Mouse (Mus musculus) neural tube, embryonic 11.5 days (tissue): Measurements from ENCODE around the gene Extl2. TPM values are rescaled to one million over a fixed set of nuclear protein-coding genes. Genes with fewer than 3 reads are reported as not detected.

ENCODE experiments used
- ATAC-seq: fragments of 200-750 bp; cut with Nextera tagmentation; 2 replicates; pipeline ENCODE4 v1.8.0; 2017; ENCODE audit warnings: moderate number of reproducible peaks, mild to moderate bottlenecking, moderate TSS enrichment, moderate library complexity; ENCODE audit not compliant: insufficient read depth, low FRiP score, low TSS enrichment
- DNase-seq: peaks from one replicate; pipeline ENCODE4 v3.0.0-alpha.2; 2015; ENCODE audit warnings: low spot score
- H3K27ac ChIP-seq: fragments of 300-500 bp; sonication (generic); 2 replicates; pipeline ENCODE4 v1.5.1; 2014; ENCODE audit warnings: low read depth, mild to moderate bottlenecking, low read length
- H3K27me3 ChIP-seq: fragments of 300-500 bp; sonication (generic); 2 replicates; pipeline ENCODE4 v1.6.1; 2014; ENCODE audit warnings: mild to moderate bottlenecking, low read length, mixed read lengths; ENCODE audit not compliant: control insufficient read depth, insufficient read depth
- H3K36me3 ChIP-seq: fragments of 300-500 bp; sonication (generic); 2 replicates; pipeline ENCODE4 v1.6.1; 2014; ENCODE audit warnings: mild to moderate bottlenecking, low read length, moderate library complexity, mixed read lengths; ENCODE audit not compliant: control insufficient read depth, insufficient read depth
- H3K4me1 ChIP-seq: fragments of 300-500 bp; sonication (generic); 2 replicates; pipeline ENCODE4 v1.6.1; 2014; ENCODE audit warnings: low read length, mixed read lengths; ENCODE audit not compliant: control insufficient read depth, insufficient read depth
- H3K4me2 ChIP-seq: fragments of 300-500 bp; sonication (generic); 2 replicates; pipeline ENCODE4 v1.6.1; 2014; ENCODE audit warnings: low read depth, mild to moderate bottlenecking, moderate library complexity
- H3K4me3 ChIP-seq: fragments of 300-500 bp; sonication (generic); 2 replicates; pipeline ENCODE4 v1.5.1; 2014; ENCODE audit warnings: low read depth, low read length
- H3K9ac ChIP-seq: fragments of 300-500 bp; sonication (generic); 2 replicates; pipeline ENCODE4 v1.6.1; 2014; ENCODE audit warnings: mild to moderate bottlenecking, low read length
- H3K9me3 ChIP-seq: fragments of 300-500 bp; sonication (generic); 2 replicates; pipeline ENCODE4 v1.6.1; 2016; ENCODE audit warnings: low read length; ENCODE audit not compliant: control insufficient read depth
- WGBS: fragments of 180-500 bp; shearing (Covaris S2); extraction: QIAGEN DNeasy Blood & Tissue Kit; methylation state at CpG from one replicate; pipeline ENCODE4 v1.1.7; 2014; 5-methylcytosine and 5-hydroxymethylcytosine counted together
- polyA plus RNA-seq: library from polyadenylated mRNA; unstranded; fragments of >200 nt; fragmentation: Nextera tagmentation; extraction: Ambion mirVana; gene quantifications from 2 replicates; pipeline ENCODE4 v1.2.1, GENCODE M21; 2014

Gene Extl2
- 26.7 and 28.9 TPM in 2 replicates for polyA plus RNA-seq

GRCm38 (mm10) chr3:116006978-116007940 lies at the start of gene Extl2, which contains the start of gene Slc30a7:
Gene Extl2 (plus strand): TSS chr3:116007462.
Gene Slc30a7 (minus strand): TSS chr3:116007406.
- Histone ChIP-seq H3K27me3 (no peaks in the 10 kb centered on the region), H3K27ac (peak within 1 kb of the TSS; percentile 72), H3K9me3 (no peaks in the 10 kb centered on the region), H3K36me3 (no peaks in the 10 kb centered on the region), H3K4me1 (peaks cover 7% of the 10 kb centered on the region; the same call in 1 of the 2 replicates), H3K4me3 (peak within 1 kb of the TSS; percentile 82), H3K4me2 (peak within 1 kb of the TSS; percentile 58), H3K9ac (peak within 1 kb of the TSS; percentile 91)
- ATAC-seq, result peak; percentile 93
- peak; percentile 93 for DNase-seq
- WGBS, result under 1% methylated on average over 64 of the region's 67 CpGs

GRCm38 (mm10) chr3:115961311-115962027 lies 45.8 kb upstream of the Extl2 start:
- Histone ChIP-seq H3K4me2 (no peak overlapping the region), H3K27me3 (no peaks in the 10 kb centered on the region), H3K9ac (no peak overlapping the region), H3K9me3 (no peaks in the 10 kb centered on the region), H3K27ac (no peak overlapping the region), H3K36me3 (no peaks in the 10 kb centered on the region), H3K4me3 (no peak overlapping the region), H3K4me1 (no peaks in the 10 kb centered on the region)
- 87% methylated on average over 11 of the region's 11 CpGs for WGBS
- DNase-seq (no peak), ATAC-seq (no peak)

- H3K4me2 ChIP-seq, result no peak overlapping the region
- H3K4me3 ChIP-seq, result no peak overlapping the region
- ATAC-seq, result no peak
- WGBS, result 80% methylated on average over 4 of the region's 4 CpGs
- DNase-seq, result no peak
- H3K9me3 ChIP-seq, result no peaks in the 10 kb centered on the region
- no peaks in the 10 kb centered on the region for H3K27me3 ChIP-seq
- H3K4me1 ChIP-seq, result no peaks in the 10 kb centered on the region
- H3K27ac ChIP-seq, result no peak overlapping the region
- no peak overlapping the region for H3K9ac ChIP-seq
- H3K36me3 ChIP-seq, result no peaks in the 10 kb centered on the region
Measured at GRCm38 (mm10) chr3:115962028-115962415, 45.2 kb upstream of the Extl2 start.

- Histone ChIP-seq H3K27me3 (no peaks in the 10 kb centered on the region), H3K36me3 (no peaks in the 10 kb centered on the region), H3K4me3 (no peak overlapping the region), H3K9me3 (no peaks in the 10 kb centered on the region), H3K27ac (no peak overlapping the region), H3K4me1 (no peaks in the 10 kb centered on the region), H3K4me2 (no peak overlapping the region), H3K9ac (no peak overlapping the region)
- DNase-seq, result no peak
- no peak for ATAC-seq
- 95% methylated on average over 1 of the region's 1 CpGs for WGBS
Measured at GRCm38 (mm10) chr3:115963597-115963996, 43.7 kb upstream of the Extl2 start.

- H3K4me2 ChIP-seq, result no peak overlapping the region
- no peaks in the 10 kb centered on the region for H3K9me3 ChIP-seq
- ATAC-seq (no peak), DNase-seq (no peak)
- no peak overlapping the region for H3K4me3 ChIP-seq
- no peak overlapping the region for H3K27ac ChIP-seq
- no peaks in the 10 kb centered on the region for H3K36me3 ChIP-seq
- H3K27me3 ChIP-seq, result no peaks in the 10 kb centered on the region
- H3K4me1 ChIP-seq, result no peaks in the 10 kb centered on the region
- 80% methylated on average over 5 of the region's 5 CpGs for WGBS
- H3K9ac ChIP-seq, result no peak overlapping the region
Measured at GRCm38 (mm10) chr3:115964071-115964470, 43.2 kb upstream of the Extl2 start.

GRCm38 (mm10) chr3:115968745-115969530 lies 38.3 kb upstream of the Extl2 start:
- H3K9me3 ChIP-seq, result no peaks in the 10 kb centered on the region
- WGBS, result 86% methylated on average over 10 of the region's 10 CpGs
- no peak overlapping the region for H3K4me3 ChIP-seq
- ATAC-seq (no peak; the same call in 1 of the 2 replicates), DNase-seq (no peak)
- no peaks in the 10 kb centered on the region for H3K4me1 ChIP-seq
- H3K27me3 ChIP-seq, result no peaks in the 10 kb centered on the region
- no peak overlapping the region for H3K4me2 ChIP-seq
- peaks cover 2% of the 10 kb centered on the region; the same call in 1 of the 2 replicates for H3K36me3 ChIP-seq
- H3K9ac ChIP-seq, result no peak overlapping the region
- H3K27ac ChIP-seq, result 0 out of 2 replicates have a peak overlapping the region, but pooled peaks have one; percentile 10

- Histone ChIP-seq H3K36me3 (peaks cover 2% of the 10 kb centered on the region; the same call in 1 of the 2 replicates), H3K27ac (no peak overlapping the region), H3K9me3 (no peaks in the 10 kb centered on the region), H3K27me3 (no peaks in the 10 kb centered on the region), H3K4me2 (no peak overlapping the region), H3K4me1 (no peaks in the 10 kb centered on the region), H3K4me3 (no peak overlapping the region), H3K9ac (no peak overlapping the region)
- DNase-seq (no peak), ATAC-seq (no peak)
- WGBS, result 93% methylated on average over 20 of the region's 20 CpGs
Measured at GRCm38 (mm10) chr3:115971045-115971785, 36.0 kb upstream of the Extl2 start.
